Mouse (Mus musculus) hindbrain, embryonic 14.5 days (tissue): ENCODE measurements at regions not wholly inside any gene's neighbourhood (a gene's known extent, or its start where the extent isn't known, plus 50 kb on each side); places are given as distances from the start of the nearest gene placed in this dataset.
A peak's percentile ranks its signal among the peaks of the same experiment; 100 is the strongest.

Experiments
- ATAC-seq: fragments of 200-750 bp; cut with Nextera tagmentation; 2 replicates; pipeline ENCODE4 v1.8.0; 2017; ENCODE audit warnings: moderate number of reproducible peaks, mild to moderate bottlenecking, moderate TSS enrichment, moderate library complexity; ENCODE audit not compliant: low FRiP score
- DNase-seq: peaks from one replicate; pipeline ENCODE4 v3.0.0-alpha.2; 2015; ENCODE audit warnings: low spot score
- H3K27ac ChIP-seq: fragments of 300-500 bp; sonication (generic); 2 replicates; pipeline ENCODE4 v1.5.1; 2014; ENCODE audit warnings: mild to moderate bottlenecking, moderate library complexity
- H3K27me3 ChIP-seq: fragments of 300-500 bp; sonication (generic); 2 replicates; pipeline ENCODE4 v1.6.1; 2014; ENCODE audit warnings: mild to moderate bottlenecking, low read length, mixed read lengths; ENCODE audit not compliant: control insufficient read depth, insufficient read depth
- H3K36me3 ChIP-seq: fragments of 300-500 bp; sonication (generic); replicated peaks from 2 replicates; pipeline ENCODE4 v1.6.1; 2014; ENCODE audit not compliant: control insufficient read depth, insufficient read depth
- H3K4me1 ChIP-seq: fragments of 300-500 bp; sonication (generic); replicated peaks from 2 replicates; pipeline ENCODE4 v1.6.1; 2014; ENCODE audit warnings: antibody characterized with exemption, low read length, mixed read lengths; ENCODE audit not compliant: control insufficient read depth, insufficient read depth
- H3K4me2 ChIP-seq: fragments of 300-500 bp; sonication (generic); replicated peaks from 2 replicates; pipeline ENCODE4 v1.6.1; 2014; ENCODE audit warnings: mild to moderate bottlenecking, moderate library complexity
- H3K4me3 ChIP-seq: fragments of 300-500 bp; sonication (generic); replicated peaks from 2 replicates; pipeline ENCODE4 v1.5.1; 2014; ENCODE audit warnings: mild to moderate bottlenecking, low read length
- H3K9ac ChIP-seq: fragments of 300-500 bp; sonication (generic); 2 replicates; pipeline ENCODE4 v1.6.1; 2014
- H3K9me3 ChIP-seq: fragments of 300-500 bp; sonication (generic); 2 replicates; pipeline ENCODE4 v1.6.1; 2016; ENCODE audit warnings: low read length; ENCODE audit not compliant: control insufficient read depth
- whole genome bisulfite sequencing: fragments of 180-500 bp; shearing (Covaris S2); extraction: QIAGEN DNeasy Blood & Tissue Kit; methylation state at CpG from one replicate; pipeline ENCODE4 v1.1.7; 2014; 5-methylcytosine and 5-hydroxymethylcytosine counted together

DNA sequence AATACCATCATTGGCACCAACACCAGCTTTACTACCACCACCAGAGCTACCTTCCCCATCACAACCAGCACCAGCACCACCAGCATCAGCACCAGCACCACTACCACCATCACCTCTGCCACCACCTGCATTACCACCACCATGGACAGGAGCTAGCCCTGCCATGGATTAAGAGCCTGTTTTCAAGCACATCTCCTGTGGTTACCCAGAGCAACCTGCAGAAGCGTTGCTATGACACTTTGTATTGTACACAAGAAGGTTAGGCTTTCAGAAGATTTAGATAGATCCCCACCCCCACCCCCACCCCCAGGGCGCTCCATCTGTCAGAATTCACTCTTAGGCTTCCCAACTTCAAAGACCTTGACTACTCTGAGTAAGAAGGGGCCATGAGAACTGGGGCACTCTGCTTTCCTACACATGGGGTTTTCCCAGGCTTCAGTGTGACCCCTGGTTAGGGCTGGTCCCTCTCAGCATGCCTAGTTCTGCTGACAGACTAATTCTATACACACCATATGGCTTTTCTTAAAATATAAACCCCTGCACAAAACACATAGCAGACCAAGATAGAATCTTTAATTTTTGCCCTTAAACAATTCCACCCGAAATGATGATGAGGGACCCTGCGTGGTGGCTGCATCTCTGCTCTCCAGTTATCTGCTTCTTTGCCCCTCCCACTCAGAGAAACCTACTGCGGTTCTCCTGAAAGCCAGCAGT lies 463.7 kb upstream of the Gulo start:
- no peak overlapping the region for H3K4me3 ChIP-seq
- H3K4me1 ChIP-seq = peaks cover 8% of the 10 kb centered on the region; the same call in 1 of the 2 replicates
- no peaks in the 10 kb centered on the region for H3K27me3 ChIP-seq
- no peaks in the 10 kb centered on the region for H3K36me3 ChIP-seq
- ATAC-seq (no peak), DNase-seq (no peak)
- no peak overlapping the region for H3K4me2 ChIP-seq
- H3K9me3 ChIP-seq = no peaks in the 10 kb centered on the region
- H3K27ac ChIP-seq = peak overlapping the region; percentile 43; the same call in 1 of the 2 replicates
- H3K9ac ChIP-seq = no peak overlapping the region
- 44% methylated on average over 5 of the region's 5 CpGs for WGBS

DNA sequence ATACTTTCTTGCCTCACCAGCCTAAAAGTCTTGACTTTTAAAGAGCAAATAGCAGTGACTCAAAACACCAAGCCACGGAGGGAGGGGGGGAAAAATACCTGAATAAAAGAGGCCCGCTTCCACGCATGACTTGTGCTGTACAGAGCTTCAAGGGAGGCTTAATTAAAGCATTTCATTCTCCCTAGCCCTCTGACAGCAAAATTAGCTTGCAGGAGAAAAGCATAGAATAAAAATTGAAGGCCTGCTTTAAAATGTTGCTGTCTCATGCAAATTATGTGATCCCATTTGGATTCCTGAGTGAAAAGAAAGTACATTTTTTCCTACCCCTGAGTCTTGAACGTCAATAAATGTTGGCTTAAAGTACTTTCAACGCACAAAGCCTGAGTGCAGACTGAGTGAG lies 453.1 kb upstream of the Gulo start:
- peaks cover 9% of the 10 kb centered on the region; the same call in 1 of the 2 replicates for H3K9me3 ChIP-seq
- WGBS = 64% methylated on average over 5 of the region's 5 CpGs
- H3K9ac ChIP-seq = no peak overlapping the region
- H3K4me2 ChIP-seq = no peak overlapping the region
- H3K27ac ChIP-seq = no peak overlapping the region
- ATAC-seq = no peak
- H3K4me3 ChIP-seq = no peak overlapping the region
- H3K36me3 ChIP-seq = no peaks in the 10 kb centered on the region
- no peaks in the 10 kb centered on the region for H3K27me3 ChIP-seq
- DNase-seq = no peak
- H3K4me1 ChIP-seq = no peaks in the 10 kb centered on the region

DNA sequence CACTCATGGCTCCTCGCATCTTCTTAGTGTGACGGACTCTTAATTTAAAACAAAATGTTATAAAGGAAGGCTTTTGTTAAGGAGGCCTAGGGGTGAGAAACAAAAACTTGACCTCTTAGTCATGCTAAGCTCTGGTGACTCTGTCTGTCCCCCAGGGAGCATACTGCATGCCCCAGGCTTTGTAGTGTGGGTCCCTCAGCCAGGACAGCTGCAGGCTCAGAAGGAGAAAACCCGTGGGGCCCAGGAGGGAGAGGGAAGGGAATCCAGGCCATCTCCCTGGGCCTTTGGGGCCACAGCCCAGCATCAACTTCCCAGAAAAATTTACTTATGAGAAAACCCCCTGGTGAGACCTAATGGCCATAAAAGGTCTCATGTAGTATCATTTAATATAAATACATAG lies 451.8 kb upstream of the Gulo start:
- Histone ChIP-seq H3K27me3 (no peaks in the 10 kb centered on the region), H3K9ac (no peak overlapping the region), H3K4me3 (no peak overlapping the region), H3K36me3 (no peaks in the 10 kb centered on the region), H3K4me1 (no peaks in the 10 kb centered on the region), H3K27ac (no peak overlapping the region), H3K4me2 (no peak overlapping the region), H3K9me3 (peaks cover 9% of the 10 kb centered on the region; the same call in 1 of the 2 replicates)
- WGBS = 19% methylated on average over 3 of the region's 3 CpGs
- no peak for DNase-seq
- ATAC-seq = no peak

- Histone ChIP-seq H3K4me3 (no peak overlapping the region), H3K9me3 (peaks cover 9% of the 10 kb centered on the region; the same call in 1 of the 2 replicates), H3K9ac (no peak overlapping the region), H3K4me2 (no peak overlapping the region), H3K27ac (no peak overlapping the region), H3K36me3 (no peaks in the 10 kb centered on the region), H3K27me3 (no peaks in the 10 kb centered on the region), H3K4me1 (no peaks in the 10 kb centered on the region)
- DNase-seq (no peak), ATAC-seq (no peak)
- WGBS = 97% methylated on average over 4 of the region's 4 CpGs
Observed at GRCm38 (mm10) chr14:66458696-66459095, 449.7 kb upstream of the Gulo start.

GRCm38 (mm10) chr14:66457300-66457699 lies 448.3 kb upstream of the Gulo start:
- H3K27ac ChIP-seq = no peak overlapping the region
- H3K4me2 ChIP-seq = no peak overlapping the region
- peaks cover 14% of the 10 kb centered on the region; the same call in 1 of the 2 replicates for H3K9me3 ChIP-seq
- H3K27me3 ChIP-seq = no peaks in the 10 kb centered on the region
- H3K36me3 ChIP-seq = no peaks in the 10 kb centered on the region
- DNase-seq (no peak), ATAC-seq (no peak)
- no peak overlapping the region for H3K9ac ChIP-seq
- no peaks in the 10 kb centered on the region for H3K4me1 ChIP-seq
- 90% methylated on average over 6 of the region's 6 CpGs for WGBS
- no peak overlapping the region for H3K4me3 ChIP-seq

DNA sequence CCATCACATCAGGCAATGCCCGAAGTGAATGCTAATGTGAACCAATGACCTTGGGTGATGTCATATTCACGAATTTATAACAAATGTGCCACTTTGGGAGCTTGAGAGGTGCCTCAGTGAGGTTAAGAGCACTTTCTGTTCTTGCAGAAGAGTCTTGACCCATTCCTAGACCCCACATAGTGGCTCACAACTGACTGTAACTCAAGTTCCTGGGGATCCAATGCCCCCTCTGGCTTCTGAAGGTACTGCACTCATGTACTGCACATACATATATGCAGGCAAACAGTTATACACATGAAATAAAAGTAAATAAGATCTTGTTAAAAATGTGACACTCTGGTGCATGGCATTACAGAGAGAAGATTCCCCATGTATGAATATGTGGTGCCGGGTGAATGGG lies 443.8 kb upstream of the Gulo start:
- Histone ChIP-seq H3K4me3 (no peak overlapping the region), H3K36me3 (no peaks in the 10 kb centered on the region), H3K27ac (no peak overlapping the region), H3K9me3 (0 out of 2 replicates have a peak, but pooled peaks cover 5% of the 10 kb centered on the region), H3K4me1 (no peaks in the 10 kb centered on the region), H3K27me3 (no peaks in the 10 kb centered on the region), H3K9ac (no peak overlapping the region), H3K4me2 (no peak overlapping the region)
- ATAC-seq (no peak), DNase-seq (no peak)
- WGBS = 90% methylated on average over 3 of the region's 3 CpGs

DNA sequence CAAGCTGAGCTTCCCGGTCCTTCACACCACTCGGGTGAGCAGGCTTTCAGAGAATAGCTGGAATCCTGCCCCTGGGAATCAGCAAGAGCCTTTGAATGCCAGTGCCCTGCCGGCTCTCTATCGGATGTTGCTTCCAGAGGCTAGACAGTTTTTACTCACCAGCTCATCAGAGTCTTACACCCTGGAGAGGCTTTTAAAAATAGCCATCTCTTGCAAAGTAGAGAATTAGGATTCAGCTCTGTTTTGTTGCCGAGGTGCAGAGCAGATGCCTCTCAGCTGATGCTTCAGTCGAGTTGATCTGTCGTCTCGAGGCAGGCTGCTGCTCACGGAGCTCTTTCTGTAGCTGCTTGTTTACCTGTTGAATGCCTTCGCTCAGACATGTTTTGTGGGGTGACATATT lies 441.3 kb upstream of the Gulo start:
- Histone ChIP-seq H3K27me3 (no peaks in the 10 kb centered on the region), H3K27ac (no peak overlapping the region; the same call in 1 of the 2 replicates), H3K9me3 (0 out of 2 replicates have a peak, but pooled peaks cover 5% of the 10 kb centered on the region), H3K36me3 (no peaks in the 10 kb centered on the region), H3K4me1 (no peaks in the 10 kb centered on the region), H3K9ac (no peak overlapping the region), H3K4me3 (no peak overlapping the region), H3K4me2 (no peak overlapping the region; the same call in 1 of the 2 replicates)
- WGBS = 53% methylated on average over 10 of the region's 10 CpGs
- no peak for DNase-seq
- no peak for ATAC-seq

GRCm38 (mm10) chr14:66442576-66442975 lies 433.6 kb upstream of the Gulo start:
- WGBS = 47% methylated on average over 1 of the region's 1 CpGs
- H3K9me3 ChIP-seq = no peaks in the 10 kb centered on the region
- H3K27ac ChIP-seq = no peak overlapping the region
- ATAC-seq = no peak
- no peak overlapping the region for H3K4me3 ChIP-seq
- no peaks in the 10 kb centered on the region for H3K4me1 ChIP-seq
- no peaks in the 10 kb centered on the region for H3K36me3 ChIP-seq
- H3K9ac ChIP-seq = no peak overlapping the region
- no peaks in the 10 kb centered on the region for H3K27me3 ChIP-seq
- no peak for DNase-seq
- H3K4me2 ChIP-seq = no peak overlapping the region

DNA sequence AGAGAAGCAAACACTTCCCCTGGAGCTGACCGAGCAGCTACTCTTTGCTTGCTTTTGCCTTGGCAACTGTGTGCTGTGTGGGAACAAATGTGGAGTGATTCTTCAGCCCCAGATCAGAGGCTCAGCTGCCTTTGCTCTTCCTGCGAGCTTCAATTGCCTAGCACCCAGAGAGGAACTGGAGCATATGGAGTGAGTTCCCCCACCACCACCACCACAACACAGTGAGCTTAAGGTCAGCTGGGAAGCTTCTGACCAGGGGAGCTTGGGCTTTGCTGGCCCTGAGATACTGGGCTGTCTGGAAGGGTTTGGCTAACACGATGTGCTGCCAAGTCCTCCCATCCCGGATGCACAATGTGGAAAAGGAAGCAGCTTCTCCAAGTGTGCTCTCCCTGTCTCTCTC lies 432.8 kb upstream of the Gulo start:
- WGBS = 53% methylated on average over 4 of the region's 4 CpGs
- no peaks in the 10 kb centered on the region for H3K36me3 ChIP-seq
- no peaks in the 10 kb centered on the region for H3K4me1 ChIP-seq
- no peak for DNase-seq
- no peak overlapping the region for H3K27ac ChIP-seq
- no peak overlapping the region for H3K4me3 ChIP-seq
- H3K9me3 ChIP-seq = no peaks in the 10 kb centered on the region
- no peaks in the 10 kb centered on the region for H3K27me3 ChIP-seq
- ATAC-seq = no peak
- H3K9ac ChIP-seq = no peak overlapping the region
- no peak overlapping the region for H3K4me2 ChIP-seq
